Mouse (Mus musculus) MEL (cell line): ENCODE measurements around the gene Esyt1. TPM values are rescaled to one million over a fixed set of nuclear protein-coding genes. Genes with fewer than 3 reads are reported as not detected.

ENCODE experiments used
- DNase-seq: peaks from one replicate; pipeline ENCODE4 v3.0.0; 2011; ENCODE audit warnings: low read depth, low spot score
- H3K27ac ChIP-seq: 2 replicates; pipeline ENCODE4 v1.5.1; 2012; ENCODE audit warnings: low read depth, mild to moderate bottlenecking, control low read depth, low read length, moderate library complexity; ENCODE audit not compliant: control insufficient read depth
- H3K27me3 ChIP-seq, 2 experiments: fragments of 150-350 bp in 1 of 2; sonication (generic) in 1 of 2; 2 replicates each; pipeline ENCODE4 v1.6.1; 2012; ENCODE audit warnings: low read length in 2 of 2, mild to moderate bottlenecking in 2 of 2, improper control_type of control experiment in 1 of 2, moderate library complexity in 1 of 2; ENCODE audit not compliant: insufficient read depth in 2 of 2, control insufficient read depth in 1 of 2
- H3K36me3 ChIP-seq, 2 experiments: 2 replicates each; pipeline ENCODE4 v1.6.1; 2012 to 2014; ENCODE audit warnings: low read length in 2 of 2, improper control_type of control experiment in 1 of 2, inconsistent platforms in 1 of 2, mild to moderate bottlenecking in 1 of 2; ENCODE audit not compliant: insufficient read depth in 2 of 2, control insufficient read depth in 1 of 2
- H3K4me1 ChIP-seq, 2 experiments: fragments of 150-350 bp in 1 of 2; sonication (generic) in 1 of 2; 2 replicates each; pipeline ENCODE4 v1.6.1; 2012; ENCODE audit warnings: low read length in 2 of 2, improper control_type of control experiment in 1 of 2, mild to moderate bottlenecking in 1 of 2; ENCODE audit not compliant: insufficient read depth in 2 of 2, control insufficient read depth in 1 of 2
- H3K4me3 ChIP-seq, 2 experiments: fragments of 150-350 bp in 1 of 2; sonication (generic) in 1 of 2; 2 replicates each; pipeline ENCODE4 v1.5.1; 2012; ENCODE audit warnings: low read depth in 2 of 2, low read length in 2 of 2, mild to moderate bottlenecking in 2 of 2, moderate library complexity in 2 of 2, control low read depth in 1 of 2, improper control_type of control experiment in 1 of 2; ENCODE audit not compliant: control insufficient read depth in 1 of 2, insufficient read depth in 1 of 2
- H3K79me2 ChIP-seq: 2 replicates; pipeline ENCODE4 v1.6.1; 2012; ENCODE audit warnings: mild to moderate bottlenecking, low read length, moderate library complexity; ENCODE audit not compliant: control insufficient read depth, poor library complexity, insufficient read depth
- H3K9ac ChIP-seq: 2 replicates; pipeline ENCODE4 v1.6.1; 2012; ENCODE audit warnings: low read depth, mild to moderate bottlenecking, control low read depth, low read length, moderate library complexity; ENCODE audit not compliant: control insufficient read depth, poor library complexity, severe bottlenecking
- H3K9me3 ChIP-seq: fragments of 150-350 bp; sonication (generic); replicated peaks from 2 replicates; pipeline ENCODE4 v1.6.1; 2012; ENCODE audit warnings: mild to moderate bottlenecking, low read length, improper control_type of control experiment, moderate library complexity; ENCODE audit not compliant: insufficient read depth
- BHLHE40 ChIP-seq: IDR thresholded peaks from 2 replicates; pipeline ENCODE4 v1.6.1; 2012; ENCODE audit warnings: low read depth, mild to moderate bottlenecking, inconsistent platforms, low read length, improper control_type of control experiment, borderline replicate concordance
- CHD1 ChIP-seq: IDR thresholded peaks from 2 replicates; pipeline ENCODE4 v1.6.1; 2012; ENCODE audit warnings: low read depth, mild to moderate bottlenecking, inconsistent platforms, low read length, improper control_type of control experiment
- CHD2 ChIP-seq: IDR thresholded peaks from 2 replicates; pipeline ENCODE4 v1.6.1; 2011; ENCODE audit warnings: low read length, improper control_type of control experiment
- CTCF ChIP-seq, 3 experiments: IDR thresholded peaks in 2 of 3; conservative IDR thresholded peaks in 1 of 3; 2 replicates each; pipeline ENCODE4 v1.5.1; 2011 to 2012; ENCODE audit warnings: low read length in 3 of 3, low read depth in 2 of 3, mild to moderate bottlenecking in 2 of 3, improper control_type of control experiment in 1 of 3, inconsistent platforms in 1 of 3, mixed read lengths in 1 of 3, moderate library complexity in 1 of 3; ENCODE audit not compliant: control insufficient read depth in 1 of 3, insufficient read depth in 1 of 3, poor library complexity in 1 of 3, severe bottlenecking in 1 of 3
- ELF1 ChIP-seq: IDR thresholded peaks from 2 replicates; pipeline ENCODE4 v1.6.1; 2014; ENCODE audit warnings: low read depth, mild to moderate bottlenecking, inconsistent platforms, low read length, improper control_type of control experiment, moderate library complexity
- ETS1 ChIP-seq: IDR thresholded peaks from 2 replicates; pipeline ENCODE4 v1.6.1; 2012; ENCODE audit warnings: low read depth, mild to moderate bottlenecking, inconsistent platforms, low read length, improper control_type of control experiment, moderate library complexity
- GATA1 ChIP-seq: IDR thresholded peaks from 2 replicates; pipeline ENCODE4 v1.6.1; 2011; ENCODE audit warnings: low read depth, low read length, improper control_type of control experiment
- HCFC1 ChIP-seq: IDR thresholded peaks from 2 replicates; pipeline ENCODE4 v1.6.1; 2012; ENCODE audit warnings: low read depth, mild to moderate bottlenecking, inconsistent platforms, low read length, improper control_type of control experiment, moderate library complexity
- JUND ChIP-seq: IDR thresholded peaks from 2 replicates; pipeline ENCODE4 v1.6.1; 2011; ENCODE audit warnings: low read depth, mild to moderate bottlenecking, improper control_type of control experiment, low read length
- KAT2A ChIP-seq: conservative IDR thresholded peaks from 2 replicates; pipeline ENCODE4 v1.6.1; 2012; ENCODE audit warnings: low read depth, low read length, improper control_type of control experiment, inconsistent platforms
- MAFK ChIP-seq: IDR thresholded peaks from 2 replicates; pipeline ENCODE4 v1.6.1; 2011; ENCODE audit warnings: low read depth, mild to moderate bottlenecking, low read length, improper control_type of control experiment, borderline replicate concordance
- MXI1 ChIP-seq: IDR thresholded peaks from 2 replicates; pipeline ENCODE4 v1.6.1; 2011; ENCODE audit warnings: mild to moderate bottlenecking, low read depth, low read length, improper control_type of control experiment
- MYB ChIP-seq: IDR thresholded peaks from 2 replicates; pipeline ENCODE4 v1.6.1; 2011; ENCODE audit warnings: mild to moderate bottlenecking, low read depth, low read length, improper control_type of control experiment
- MYC ChIP-seq: IDR thresholded peaks from 2 replicates; pipeline ENCODE4 v1.6.1; 2011; ENCODE audit warnings: low read depth, mild to moderate bottlenecking, low read length, improper control_type of control experiment, moderate library complexity
- NELFE ChIP-seq: IDR thresholded peaks from 2 replicates; pipeline ENCODE4 v1.6.1; 2011; ENCODE audit warnings: low read depth, low read length, improper control_type of control experiment
- NRF1 ChIP-seq: IDR thresholded peaks from 2 replicates; pipeline ENCODE4 v1.6.1; 2014; ENCODE audit warnings: low read depth, mild to moderate bottlenecking, inconsistent platforms, low read length, improper control_type of control experiment, moderate library complexity; ENCODE audit not compliant: poor library complexity, insufficient read depth, severe bottlenecking
- POLR2AphosphoS2 ChIP-seq: IDR thresholded peaks from 2 replicates; pipeline ENCODE4 v1.6.1; 2011; ENCODE audit warnings: low read length, improper control_type of control experiment
- POLR2AphosphoS5 ChIP-seq: IDR thresholded peaks from 2 replicates; pipeline ENCODE4 v1.6.1; 2012; ENCODE audit warnings: low read depth, borderline replicate concordance, mild to moderate bottlenecking, inconsistent platforms, low read length, moderate library complexity, mixed read lengths
- RAD21 ChIP-seq: IDR thresholded peaks from 2 replicates; pipeline ENCODE4 v1.6.1; 2011; ENCODE audit warnings: mild to moderate bottlenecking, low read depth, low read length, improper control_type of control experiment
- RCOR1 ChIP-seq: IDR thresholded peaks from 2 replicates; pipeline ENCODE4 v1.6.1; 2012; ENCODE audit warnings: low read depth, mild to moderate bottlenecking, inconsistent platforms, low read length, improper control_type of control experiment
- SIN3A ChIP-seq: IDR thresholded peaks from 2 replicates; pipeline ENCODE4 v1.6.1; 2012; ENCODE audit warnings: low read length, improper control_type of control experiment, inconsistent platforms
- SMC3 ChIP-seq: IDR thresholded peaks from 2 replicates; pipeline ENCODE4 v1.6.1; 2011; ENCODE audit warnings: low read depth, low read length, improper control_type of control experiment
- TAL1 ChIP-seq: IDR thresholded peaks from 2 replicates; pipeline ENCODE4 v1.6.1; 2012; ENCODE audit warnings: mild to moderate bottlenecking, inconsistent platforms, low read length, moderate library complexity, mixed read lengths
- TBP ChIP-seq: IDR thresholded peaks from 2 replicates; pipeline ENCODE4 v1.8.0; 2011; ENCODE audit warnings: low read depth, low read length, improper control_type of control experiment
- TCF12 ChIP-seq: IDR thresholded peaks from 2 replicates; pipeline ENCODE4 v1.6.1; 2014; ENCODE audit warnings: low read depth, mild to moderate bottlenecking, inconsistent platforms, low read length, improper control_type of control experiment, moderate library complexity
- USF1 ChIP-seq: IDR thresholded peaks from 2 replicates; pipeline ENCODE4 v1.6.1; 2014; ENCODE audit warnings: low read depth, mild to moderate bottlenecking, inconsistent platforms, low read length, improper control_type of control experiment, moderate library complexity
- USF2 ChIP-seq, 2 experiments: IDR thresholded peaks; 2 replicates each; pipeline ENCODE4 v1.6.1; 2011 to 2012; ENCODE audit warnings: improper control_type of control experiment in 2 of 2, low read length in 2 of 2, borderline replicate concordance in 1 of 2, inconsistent platforms in 1 of 2, low read depth in 1 of 2, mild to moderate bottlenecking in 1 of 2; ENCODE audit not compliant: insufficient read depth in 1 of 2
- ZC3H11A ChIP-seq: IDR thresholded peaks from 2 replicates; pipeline ENCODE4 v1.6.1; 2012; ENCODE audit warnings: low read depth, mild to moderate bottlenecking, inconsistent platforms, low read length, improper control_type of control experiment
- ZKSCAN1 ChIP-seq: IDR thresholded peaks from 2 replicates; pipeline ENCODE4 v1.6.1; 2012; ENCODE audit warnings: low read depth, mild to moderate bottlenecking, inconsistent platforms, low read length, improper control_type of control experiment, moderate library complexity
- ZMIZ1 ChIP-seq: IDR thresholded peaks from 2 replicates; pipeline ENCODE4 v1.6.1; 2012; ENCODE audit warnings: low read depth, mild to moderate bottlenecking, inconsistent platforms, low read length, improper control_type of control experiment, moderate library complexity
- ZNF384 ChIP-seq: IDR thresholded peaks from 2 replicates; pipeline ENCODE4 v1.6.1; 2012; ENCODE audit warnings: low read depth, mild to moderate bottlenecking, inconsistent platforms, low read length, improper control_type of control experiment
- polyA plus RNA-seq, 2 experiments: library from polyadenylated mRNA; stranded (reverse) in 1 of 2; unstranded in 1 of 2; fragments of >175 nt in 1 of 2; fragments of >200 nt in 1 of 2; gene quantifications; 2 replicates each; pipeline versions ENCODE4 v1.2.1 to v1.2.4; 2012; ENCODE audit warnings: low replicate concordance in 2 of 2, low read depth in 1 of 2; ENCODE audit not compliant: insufficient read length in 2 of 2, insufficient read depth in 1 of 2, missing spikeins in 1 of 2
- total RNA-seq: library from RNA; depleted of rRNA; stranded (reverse); fragments of 300-350 nt; gene quantifications from 2 replicates; pipeline ENCODE4 v1.2.3, GENCODE M21; 2012

Gene Esyt1
- total and polyA plus RNA-seq, 3 experiments = 35.1 to 57.0 (median 53.4) TPM

GRCm38 (mm10) chr10:128565788-128566531 is 40.3 kb upstream of the Esyt1 start, which contains the start of gene Pa2g4 (continued):
- no peak for TF ChIP-seq JUND
- no peak for TF ChIP-seq USF2 (IDR thresholded peaks at IDR 0.05; ENCODE audit: borderline replicate concordance in 1 of 2, insufficient read depth in 1 of 2, low read depth in 1 of 2, low read length in 2 of 2)
- TF ChIP-seq TBP = peak; percentile 69; the same call in 1 of the 2 replicates
- TF ChIP-seq ZNF384 = no peak
- no peak for TF ChIP-seq USF1
- no peak for TF ChIP-seq ETS1
- TF ChIP-seq CTCF (IDR thresholded peaks at IDR 0.05 in 2 of 3, conservative IDR thresholded peaks at IDR 0.05 in 1 of 3; ENCODE audit: control insufficient read depth in 1 of 3, insufficient read depth in 1 of 3, low read depth in 2 of 3, low read length in 3 of 3, poor library complexity in 1 of 3, severe bottlenecking in 1 of 3) = no peak
- peak; percentile 85 for TF ChIP-seq ELF1
- TF ChIP-seq MYB = no peak
- no peak; the same call in 1 of the 2 replicates for TF ChIP-seq CHD2
- peak; percentile 62 for TF ChIP-seq POLR2AphosphoS2
- no peak for TF ChIP-seq SMC3
- TF ChIP-seq HCFC1 = peak; percentile 98
- no peak for TF ChIP-seq ZKSCAN1
- no peak for TF ChIP-seq POLR2AphosphoS5
- TF ChIP-seq RAD21 = no peak
- TF ChIP-seq GATA1 = no peak
- peak; percentile 54 for TF ChIP-seq TCF12
- TF ChIP-seq MYC = peak; percentile 82
- TF ChIP-seq KAT2A = peak; percentile 94
- no peak for TF ChIP-seq MAFK
- peak; percentile 70 for TF ChIP-seq NELFE

DNA sequence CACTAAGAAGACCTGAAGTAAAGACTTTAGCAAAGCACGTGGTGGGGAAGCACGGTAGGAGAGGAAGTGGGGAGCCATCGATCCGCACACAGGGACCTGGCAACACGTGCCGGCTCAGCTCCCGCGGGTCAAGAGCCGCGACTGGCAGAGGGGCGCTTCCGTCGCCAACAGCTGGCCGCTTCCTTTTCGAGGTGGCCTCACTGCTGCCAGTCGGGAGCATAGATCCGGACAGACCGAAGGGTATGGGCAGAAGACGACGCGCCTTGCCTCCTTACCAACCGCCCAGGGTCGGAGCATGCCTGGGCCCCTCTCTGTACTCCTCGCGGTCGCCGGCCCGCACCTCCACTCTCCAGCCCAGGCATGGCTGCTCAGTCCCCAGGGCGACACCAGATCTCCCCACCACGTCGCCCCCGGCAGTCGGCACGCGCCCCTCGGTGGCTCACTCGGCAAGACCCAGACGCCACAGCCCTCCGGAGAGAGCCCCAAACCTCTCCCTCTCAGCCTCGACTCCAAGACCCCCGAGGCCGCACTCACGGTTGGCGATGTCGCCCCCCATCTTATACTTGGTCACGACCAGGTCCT is 39.6 kb upstream of the Esyt1 start:
- Histone ChIP-seq H3K9ac (peak overlapping the region; percentile 94), H3K27ac (peak overlapping the region; percentile 78), H3K4me3 (peak overlapping the region; percentile 72 to 90), H3K27me3 (no peaks in the 10 kb centered on the region), H3K4me1 (peaks cover 0 to 11% of the 10 kb centered on the region in 2 experiments; a peak in 3 of 4 replicates), H3K36me3 (peaks cover 24 to 25% of the 10 kb centered on the region in 2 experiments), H3K9me3 (no peaks in the 10 kb centered on the region), H3K79me2 (peaks cover 42% of the 10 kb centered on the region)
- peak; percentile 77 for DNase-seq
- TF ChIP-seq SIN3A (peak; percentile 76), NRF1 (no peak), ELF1 (no peak; the same call in 1 of the 2 replicates), TBP (no peak), ZNF384 (no peak), ZMIZ1 (no peak), NELFE (no peak), MXI1 (peak; percentile 99), TCF12 (no peak), CHD2 (no peak), ETS1 (0 out of 2 replicates have a peak, but pooled peaks have one; percentile 20), ZKSCAN1 (no peak), RAD21 (no peak), USF1 (peak; percentile 75), MYB (no peak), USF2 (IDR thresholded peaks at IDR 0.05; ENCODE audit: borderline replicate concordance in 1 of 2, insufficient read depth in 1 of 2, low read depth in 1 of 2, low read length in 2 of 2) (no peak), ZC3H11A (no peak), TAL1 (no peak), RCOR1 (no peak), BHLHE40 (peak; percentile 84; the same call in 1 of the 2 replicates), CHD1 (peak; percentile 91; the same call in 1 of the 2 replicates)
